Mouse (Mus musculus): ENCODE results near the gene Pycr1.

DNA sequence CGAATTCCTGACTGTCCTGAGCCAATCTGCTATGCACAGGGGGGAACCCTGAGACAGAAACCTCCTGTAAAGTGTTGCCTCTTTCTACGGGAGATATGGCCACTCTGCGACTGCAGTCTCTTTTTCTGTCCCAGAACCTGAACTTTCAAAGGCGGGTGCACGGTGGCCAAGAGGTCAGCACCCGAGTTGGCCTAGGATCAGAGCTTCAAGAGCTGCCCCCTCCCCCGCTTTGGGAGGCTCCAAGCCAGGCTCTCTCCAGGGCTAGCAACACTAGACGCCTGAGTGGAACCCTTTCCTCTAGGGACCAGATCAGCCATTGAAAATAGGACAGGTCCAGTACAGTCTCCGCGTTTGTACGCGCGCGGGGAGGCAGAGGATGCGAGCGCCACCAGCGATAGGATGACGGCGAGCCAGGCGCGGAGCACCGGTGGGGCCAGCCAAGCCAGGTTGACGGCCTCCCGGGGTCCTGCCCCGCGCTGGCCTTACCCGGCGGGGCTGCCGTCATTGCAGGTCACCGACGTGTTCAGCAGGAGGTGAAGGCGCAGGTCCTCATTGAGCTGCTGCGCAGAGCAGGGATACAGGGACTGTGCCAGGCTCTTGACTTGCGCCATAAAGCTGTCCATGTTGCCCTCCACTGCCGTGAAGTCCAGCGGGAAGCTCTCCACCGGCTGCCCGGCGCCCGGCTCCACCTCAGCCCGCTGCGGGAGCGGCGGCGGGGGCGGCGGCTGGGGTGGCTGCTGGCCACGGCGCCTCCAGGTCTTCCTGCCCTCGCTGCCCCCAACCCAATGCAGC lies 16.1 kb upstream of the Pycr1 start:
- TF ChIP-seq BHLHE40 (IDR thresholded peaks at IDR 0.05; ENCODE audit: low read depth, low read length) (no peak), MAX (IDR thresholded peaks at IDR 0.05; ENCODE audit: low read length) (no peak), CTCF (conservative IDR thresholded peaks at IDR 0.05 in 1 of 2, IDR thresholded peaks at IDR 0.05 in 1 of 2; ENCODE audit: low read depth in 2 of 2, low read length in 2 of 2) (no peak), ELF1 (IDR thresholded peaks at IDR 0.05; ENCODE audit: low read depth, low read length) (no peak), ZC3H11A (IDR thresholded peaks at IDR 0.05; ENCODE audit: low read depth, low read length) (no peak), NELFE (IDR thresholded peaks at IDR 0.05; ENCODE audit: low read depth, low read length) (no peak), POLR2A (IDR thresholded peaks at IDR 0.05; ENCODE audit: low read depth, low read length) (no peak), GABPA (IDR thresholded peaks at IDR 0.05; ENCODE audit: insufficient replicate concordance, low read depth, low read length) (no peak), CHD2 (IDR thresholded peaks at IDR 0.05; ENCODE audit: low read length) (no peak), E2F4 (IDR thresholded peaks at IDR 0.05; ENCODE audit: insufficient replicate concordance, low read depth, low read length) (no peak)
